Mouse (Mus musculus) right cerebral cortex, adult 18-20 months (tissue): ENCODE measurements around the gene Ddx5.
A peak's percentile ranks its signal among the peaks of the same experiment; 100 is the strongest.
"Not testable (repeated sequence)": the region's sequence is repeated elsewhere in the genome, so short reads cannot be mapped to it uniquely, and the experiment has no call there.

Source experiments
- DNase-seq: peaks from one replicate; pipeline ENCODE4 v3.0.0; 2022; ENCODE audit warnings: mixed read lengths

The Ddx5 gene

DNA sequence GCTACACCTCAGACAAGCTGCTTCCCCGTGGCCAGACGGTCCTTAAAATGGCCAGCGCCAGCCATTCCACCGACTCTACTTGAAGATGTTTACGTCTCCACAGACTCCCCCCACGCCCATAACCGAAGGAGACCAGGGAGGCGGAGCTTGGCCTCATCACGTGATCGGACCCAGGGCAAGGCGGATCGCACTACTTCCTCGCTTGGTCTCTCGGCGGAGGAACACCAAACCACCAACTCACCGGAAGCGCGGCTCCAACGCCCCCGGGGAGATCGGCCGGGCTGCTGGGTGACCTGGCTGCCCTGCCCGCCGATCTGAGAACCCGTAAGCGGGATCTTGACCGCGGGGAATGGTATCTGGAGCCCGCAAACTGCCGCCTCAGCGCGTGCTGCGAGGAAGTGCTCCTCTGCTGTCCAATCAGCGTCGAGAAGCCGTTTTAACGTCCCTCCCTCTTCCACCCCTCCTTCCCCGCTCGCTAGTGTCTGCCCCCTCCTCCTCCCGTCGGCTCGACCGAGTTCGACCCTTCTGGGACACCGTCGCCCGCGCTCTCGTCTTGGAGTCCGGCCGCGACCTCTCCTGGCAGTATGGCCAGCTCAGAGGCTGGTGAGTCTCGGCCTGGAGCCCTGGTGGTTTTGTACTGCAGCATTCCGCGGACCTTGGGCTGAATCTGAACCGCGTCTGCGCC is at the start of gene Ddx5, which contains the start of gene Cep95:
TSS of gene Ddx5 (minus strand) at position 411 of the 685 bp plus-strand sequence.
TSS of gene Cep95 (plus strand) at position 478 of the 685 bp plus-strand sequence.
- peak; percentile 96 for DNase-seq

- no peak for DNase-seq
These were observed 39.1 kb upstream of the Ddx5 start for GRCm38 (mm10) chr11:106828079-106828478.

DNA sequence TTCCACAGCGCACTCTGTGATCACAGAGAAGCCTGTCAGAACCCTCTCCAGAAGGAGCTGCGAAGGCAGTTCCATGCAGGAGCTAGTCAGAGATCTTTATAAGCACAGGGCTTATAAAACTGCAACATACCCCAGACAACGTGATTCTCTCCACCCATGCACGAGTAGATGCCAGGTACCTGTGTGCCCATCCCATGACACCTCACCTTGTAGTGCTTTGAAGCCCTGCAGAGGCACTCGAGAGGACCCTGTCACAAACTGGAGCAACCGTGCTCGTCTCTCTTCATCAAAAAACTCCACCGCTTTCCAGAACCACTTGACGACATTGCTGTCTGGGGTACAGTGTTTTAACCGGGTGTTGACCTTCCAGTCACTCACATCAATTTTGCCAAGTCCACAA is 35.4 kb upstream of the Ddx5 start:
- DNase-seq = no peak

DNA sequence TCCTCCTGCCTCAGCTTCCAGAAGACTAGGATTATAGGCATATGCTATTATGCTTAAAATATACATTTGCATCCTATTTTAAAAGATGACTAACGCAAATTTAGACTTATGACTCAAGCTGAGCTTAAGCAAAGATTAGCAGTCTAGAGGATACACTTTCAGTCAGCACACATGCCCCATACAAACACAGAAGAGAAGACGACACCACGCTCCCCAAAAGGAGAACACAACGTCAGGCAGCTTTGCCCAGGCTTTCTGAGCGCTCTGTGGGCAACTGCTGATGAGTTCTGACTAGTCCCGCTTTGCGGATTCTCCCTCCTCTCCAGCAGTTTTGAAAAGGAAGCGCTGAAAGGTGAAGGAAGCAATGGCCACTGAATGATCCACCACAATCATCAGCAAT is 34.8 kb upstream of the Ddx5 start:
- DNase-seq = peak; percentile 13

- DNase-seq = peak; percentile 80
These were observed 33.9 kb upstream of the Ddx5 start for GRCm38 (mm10) chr11:106822911-106823310.

DNA sequence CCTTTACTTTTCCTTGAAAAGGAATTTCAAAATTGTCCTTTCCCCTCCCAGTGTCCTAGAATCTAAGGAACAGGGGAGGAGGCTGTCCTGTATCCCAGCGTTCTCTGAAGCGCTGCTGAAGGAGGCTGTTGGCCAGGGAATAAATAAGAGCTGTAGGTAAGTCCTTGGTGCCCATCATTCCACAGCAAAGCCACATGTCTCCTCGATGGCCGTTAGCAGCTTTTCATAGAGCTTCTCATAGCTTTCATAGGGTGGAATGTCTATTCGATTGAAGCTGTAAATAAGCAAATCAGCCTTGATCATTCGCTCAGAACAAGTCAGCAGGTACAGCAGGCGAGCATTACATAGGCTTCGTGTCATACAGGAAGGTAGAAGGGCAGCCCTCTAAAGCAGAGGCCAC is 33.5 kb upstream of the Ddx5 start:
- no peak for DNase-seq

DNA sequence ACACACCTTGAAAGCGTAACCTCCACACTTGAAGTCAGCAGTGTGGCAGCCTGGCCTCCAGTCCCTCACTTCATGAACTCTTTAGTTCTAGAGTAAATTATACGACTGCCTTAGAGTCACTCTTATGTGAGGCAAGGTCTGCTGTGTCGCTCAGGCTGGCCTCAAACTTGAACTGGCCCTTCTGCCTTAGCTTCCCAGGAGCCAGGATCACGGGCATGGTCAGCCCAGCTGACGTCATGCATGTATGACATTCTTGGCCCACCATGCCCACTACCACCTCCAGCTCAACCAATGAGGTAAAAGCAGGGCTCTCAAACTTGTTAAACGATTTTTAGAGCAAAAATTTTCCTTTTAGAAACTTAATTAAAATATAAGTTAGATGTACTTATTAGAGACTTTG is 32.4 kb upstream of the Ddx5 start:
- DNase-seq = no peak

DNA sequence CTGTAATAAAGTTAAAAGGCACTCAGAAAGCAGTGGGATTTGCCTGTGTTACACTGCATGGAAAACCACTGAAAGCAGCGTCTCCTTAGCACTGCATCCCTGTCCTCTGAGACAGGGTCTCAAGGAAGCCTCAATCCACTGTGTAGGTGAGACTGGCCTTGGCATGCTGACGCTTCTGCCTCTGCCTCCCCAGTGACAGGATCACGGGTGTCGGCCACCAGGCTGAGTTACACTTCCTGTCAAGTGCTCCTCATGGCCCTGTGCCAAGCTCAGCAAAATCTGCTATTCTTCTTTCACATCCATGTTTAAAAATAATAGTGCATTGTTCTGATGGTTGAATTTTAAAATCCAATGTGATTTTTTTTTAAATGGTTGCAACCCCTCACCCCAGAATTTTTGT is 32.0 kb upstream of the Ddx5 start:
- peak; percentile 36 for DNase-seq

DNA sequence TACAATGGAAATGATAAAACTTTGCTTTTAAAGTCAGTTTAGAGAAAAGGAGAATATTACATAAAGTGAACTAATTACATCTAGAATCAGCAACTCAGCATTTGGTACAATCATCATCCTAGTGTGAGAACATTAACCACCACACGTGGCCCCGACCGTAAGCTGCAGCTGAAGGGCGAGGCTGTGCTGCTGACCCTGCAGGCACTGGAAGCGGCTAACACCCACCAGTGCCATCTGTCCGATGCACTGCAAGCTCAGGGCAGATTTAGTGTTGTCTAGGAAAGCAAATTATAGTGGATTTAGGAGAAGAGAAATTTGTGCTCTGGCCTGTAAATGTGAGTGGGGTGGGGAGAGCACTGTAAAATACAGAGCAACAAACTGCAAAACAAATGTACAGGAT is 31.3 kb upstream of the Ddx5 start:
- DNase-seq = peak; percentile 8

DNA sequence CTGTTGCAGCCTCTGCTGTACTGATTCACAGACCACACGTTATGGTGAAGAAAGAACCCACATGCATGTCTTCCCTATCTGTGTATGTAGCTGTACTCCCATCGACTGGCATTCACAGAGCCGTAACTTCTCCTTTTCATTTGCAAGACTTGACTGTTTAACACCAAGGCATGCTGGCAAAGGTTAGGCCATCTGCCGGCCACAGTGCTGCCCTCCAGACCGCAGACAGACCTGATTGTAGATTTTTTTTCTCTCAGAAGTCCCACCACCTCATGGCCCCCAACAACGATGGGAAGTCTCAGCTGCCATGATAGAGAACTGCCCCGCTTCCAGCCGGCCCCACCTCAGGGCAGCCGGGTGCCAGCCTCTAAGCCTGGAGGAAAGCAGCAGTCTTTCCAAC is 30.6 kb upstream of the Ddx5 start:
- no peak for DNase-seq

DNA sequence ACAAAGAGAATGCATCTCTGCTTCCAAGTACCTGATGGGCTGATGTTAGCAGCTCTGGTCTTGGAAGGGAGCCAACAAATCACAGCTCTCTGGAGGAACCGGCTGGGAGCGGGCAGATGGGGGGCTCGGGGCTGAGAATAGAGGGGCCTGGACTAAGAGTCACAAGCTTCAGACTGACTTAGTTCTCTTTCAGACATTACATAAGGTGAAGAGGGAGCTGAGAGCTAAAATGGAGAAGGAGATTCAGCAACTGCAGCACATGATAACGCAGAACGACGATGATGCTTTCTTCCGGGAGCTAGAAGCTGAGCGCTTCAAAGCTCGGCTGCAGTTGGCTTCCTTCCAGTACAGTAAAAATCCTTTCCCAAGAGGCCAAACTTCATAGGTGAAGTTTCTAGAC is 29.4 kb upstream of the Ddx5 start:
- peak; percentile 38 for DNase-seq

GRCm38 (mm10) chr11:106817808-106818207 is 28.8 kb upstream of the Ddx5 start:
- DNase-seq = no peak

DNA sequence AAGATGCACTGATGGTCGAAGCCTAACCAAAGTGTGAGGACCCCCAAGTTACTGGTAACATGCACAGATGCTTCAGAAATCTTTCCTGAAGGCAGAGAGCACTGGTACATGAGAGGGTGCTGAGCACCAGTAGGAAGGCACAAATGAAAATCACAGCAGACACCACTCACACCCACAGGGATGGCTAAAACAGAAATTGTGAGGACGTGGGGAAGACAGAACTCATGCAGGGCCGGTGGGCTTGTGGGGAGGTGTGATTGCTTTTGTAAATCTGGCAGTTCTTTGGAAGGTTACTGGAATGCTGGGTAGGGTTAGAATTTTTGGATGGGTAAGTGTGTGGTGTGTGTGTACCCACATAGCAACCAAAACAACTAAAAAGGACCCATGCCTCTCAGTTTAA is 28.2 kb upstream of the Ddx5 start:
- peak; percentile 19 for DNase-seq

- no peak for DNase-seq
These were observed 27.3 kb upstream of the Ddx5 start for GRCm38 (mm10) chr11:106816316-106816715.

- no peak for DNase-seq
These were observed 26.8 kb upstream of the Ddx5 start for GRCm38 (mm10) chr11:106815761-106816160.

DNA sequence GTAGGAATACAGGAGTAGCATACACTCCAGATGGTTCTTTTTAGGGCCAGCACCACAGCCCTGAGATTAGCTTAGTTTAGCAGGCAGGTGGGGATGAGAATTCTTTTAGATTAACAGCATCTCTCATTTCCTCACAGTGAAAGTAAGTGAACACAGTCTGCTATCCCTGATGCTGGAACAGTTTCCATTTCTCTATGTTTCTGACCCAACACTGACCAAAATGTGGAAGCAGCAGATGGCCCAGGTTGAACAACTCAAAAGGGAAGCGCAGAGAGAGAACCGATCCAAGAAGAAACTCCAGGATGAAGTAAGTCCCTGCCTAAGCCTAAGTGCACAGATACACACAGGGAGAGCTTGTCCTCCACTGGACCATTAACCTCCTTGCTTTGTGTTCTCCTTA is 26.3 kb upstream of the Ddx5 start:
- no peak for DNase-seq

- DNase-seq = peak; percentile 32
These were observed 25.8 kb upstream of the Ddx5 start for GRCm38 (mm10) chr11:106814601-106815320.

DNA sequence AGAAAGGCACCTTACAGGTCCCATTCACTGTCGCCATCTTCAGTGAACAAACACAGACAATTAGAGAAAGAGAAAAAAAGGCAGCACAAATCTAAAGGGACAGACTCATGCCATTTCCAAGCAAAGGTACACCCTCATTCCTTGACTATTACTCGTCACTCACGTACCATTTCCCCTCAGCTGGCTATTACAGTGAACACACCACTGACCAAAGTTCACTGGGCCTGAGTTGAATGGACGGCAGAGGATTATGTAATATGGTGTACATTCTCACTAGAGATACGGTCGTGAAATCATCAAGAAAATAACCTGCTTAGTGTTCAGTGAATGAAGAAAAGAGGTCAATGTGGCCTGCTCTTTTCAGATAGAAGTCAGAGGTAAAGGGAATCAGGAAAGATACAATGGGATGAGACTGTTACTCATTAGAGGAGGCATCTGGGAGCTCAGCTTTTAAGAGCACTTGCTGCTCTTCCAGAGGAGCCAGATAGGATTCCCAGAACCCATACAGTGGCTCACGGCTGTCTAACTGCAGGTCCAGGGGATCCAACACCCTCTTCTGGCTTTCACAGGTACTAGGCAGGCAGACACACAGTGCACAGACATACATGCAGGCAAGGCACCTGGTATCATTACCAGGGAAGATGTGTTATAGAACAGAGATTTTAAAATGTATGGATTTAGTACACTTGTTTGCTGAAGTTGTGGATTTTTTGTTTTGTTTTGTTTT is 23.6 kb upstream of the Ddx5 start:
- DNase-seq = no peak

DNA sequence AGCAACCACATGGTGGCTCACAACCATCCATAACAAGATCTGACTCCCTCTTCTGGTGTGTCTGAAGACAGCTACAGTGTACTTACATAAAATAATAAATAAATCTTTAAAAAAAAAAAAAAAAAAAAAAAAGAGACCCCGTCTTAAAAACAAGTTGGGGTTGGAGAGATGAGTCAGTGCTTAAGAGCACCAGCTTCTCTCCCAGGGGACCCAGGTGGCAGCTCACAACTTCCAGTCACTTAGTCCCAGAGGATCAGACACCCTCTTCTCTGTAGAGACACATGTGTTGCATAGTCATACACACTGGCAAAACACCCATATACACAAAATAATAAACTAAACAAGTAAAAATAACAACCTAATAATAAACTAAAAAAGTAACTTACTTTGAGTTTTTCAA is 18.5 kb upstream of the Ddx5 start:
- not testable (repeated sequence) for DNase-seq

- no peak for DNase-seq
These were observed 13.2 kb upstream of the Ddx5 start for GRCm38 (mm10) chr11:106802069-106802627.

GRCm38 (mm10) chr11:106795679-106796078 is 6.7 kb upstream of the Ddx5 start:
- no peak for DNase-seq

- no peak for DNase-seq
These were observed 4.9 kb upstream of the Ddx5 start for GRCm38 (mm10) chr11:106793846-106794245.

GRCm38 (mm10) chr11:106789649-106790048 is 664 bp upstream of the Ddx5 start:
- DNase-seq = no peak
